Mouse (Mus musculus): Measurements from ENCODE around the gene Csk.

- TF ChIP-seq CTCF (IDR thresholded peaks at IDR 0.05; ENCODE audit: low read depth, low read length) = no peak
- no peak for TF ChIP-seq GATA1 (IDR thresholded peaks at IDR 0.05; ENCODE audit: borderline replicate concordance, low read length)
Observed at GRCm38 (mm10) chr9:57643169-57643855, 10.1 kb downstream of the Csk start.

All from G1E (cell line).